Mouse (Mus musculus) cerebellum, postnatal 4 days (tissue): ENCODE measurements around the gene Cryzl1.

Experiments used
- DNase-seq, 2 experiments: peaks; one replicate each; pipeline ENCODE4 v3.0.0; 2022; ENCODE audit warnings: low spot score in 2 of 2, mixed read lengths in 1 of 2

Gene Cryzl1

GRCm38 (mm10) chr16:91740184-91740917 lies 11.6 kb upstream of the Cryzl1 start:
- DNase-seq, result no peak

DNA sequence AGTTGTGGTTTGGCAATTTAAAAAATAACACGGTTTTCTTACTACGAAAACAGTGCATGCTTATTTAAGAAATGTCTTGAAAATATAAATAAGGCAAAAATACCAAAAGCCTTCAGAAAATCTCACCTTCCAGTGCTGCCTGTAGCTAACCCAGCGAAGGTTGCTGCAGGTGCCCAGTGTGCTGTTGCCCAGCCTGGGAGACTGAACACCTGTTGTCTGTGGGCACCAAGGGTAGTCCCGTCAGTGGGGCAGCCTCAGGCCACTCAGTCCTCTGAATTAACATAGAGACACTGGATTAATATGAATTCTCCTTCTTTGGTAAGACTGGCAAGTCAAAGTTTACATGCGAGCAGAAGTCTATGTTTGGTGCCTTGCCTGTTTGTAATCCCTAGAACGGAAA lies 9.7 kb upstream of the Cryzl1 start:
- DNase-seq, result no peak

DNA sequence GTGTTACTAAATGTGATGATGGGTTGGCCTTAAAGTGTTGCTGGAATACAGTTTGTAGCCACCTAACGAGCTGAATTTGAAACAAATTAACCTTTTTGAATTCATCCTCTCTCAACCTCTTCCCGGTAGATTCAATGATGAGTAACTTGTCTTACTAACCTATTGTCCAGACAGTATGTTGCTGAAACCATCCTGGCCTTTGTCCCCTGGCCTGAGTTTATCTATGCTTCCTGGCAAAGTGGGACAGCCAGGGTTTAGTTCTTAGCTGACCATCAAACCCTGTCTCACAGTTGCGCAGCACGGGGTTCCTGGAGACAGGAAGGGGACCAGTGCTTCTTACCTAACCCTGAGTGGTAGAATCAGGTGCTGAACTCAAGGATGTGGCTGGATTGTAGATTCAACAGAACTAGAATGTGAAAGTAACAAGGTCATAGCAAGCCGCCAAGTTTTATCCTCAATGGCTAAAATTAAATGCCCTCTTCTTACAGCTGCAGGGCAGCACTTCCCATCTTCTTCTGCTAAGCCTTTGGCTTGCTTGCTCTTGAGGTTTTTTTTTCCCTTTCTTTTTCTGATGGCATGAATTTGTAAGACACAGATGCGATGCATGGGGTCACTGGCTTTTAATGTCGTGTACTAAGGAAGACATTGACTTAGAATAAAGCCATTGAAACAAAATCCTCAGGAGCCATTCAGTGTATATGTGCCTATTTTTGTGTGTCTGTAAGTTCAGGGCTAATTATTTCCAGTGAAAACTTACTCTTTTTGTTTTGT lies 7.5 kb upstream of the Cryzl1 start:
- no peak for DNase-seq

DNA sequence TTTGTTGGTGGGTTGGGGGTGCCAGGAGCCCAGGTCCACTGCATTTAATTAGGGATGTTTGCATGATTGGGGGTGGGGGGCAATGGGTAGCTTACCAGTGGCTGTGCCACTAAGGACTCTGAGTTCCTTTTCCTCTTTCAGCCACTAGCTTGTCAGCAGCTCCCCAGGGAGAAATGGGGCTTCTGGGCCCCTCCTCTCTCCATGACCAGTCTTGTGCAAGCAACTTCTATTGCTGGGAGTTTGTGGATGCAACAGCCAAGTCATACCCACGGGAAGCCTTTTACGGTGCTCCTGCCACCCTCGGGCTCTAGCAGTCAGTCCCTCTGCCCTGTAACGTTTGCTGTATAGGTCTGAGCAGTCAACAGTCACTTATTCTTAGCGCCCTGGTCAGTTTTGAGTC lies 6.0 kb upstream of the Cryzl1 start:
- no peak for DNase-seq

DNA sequence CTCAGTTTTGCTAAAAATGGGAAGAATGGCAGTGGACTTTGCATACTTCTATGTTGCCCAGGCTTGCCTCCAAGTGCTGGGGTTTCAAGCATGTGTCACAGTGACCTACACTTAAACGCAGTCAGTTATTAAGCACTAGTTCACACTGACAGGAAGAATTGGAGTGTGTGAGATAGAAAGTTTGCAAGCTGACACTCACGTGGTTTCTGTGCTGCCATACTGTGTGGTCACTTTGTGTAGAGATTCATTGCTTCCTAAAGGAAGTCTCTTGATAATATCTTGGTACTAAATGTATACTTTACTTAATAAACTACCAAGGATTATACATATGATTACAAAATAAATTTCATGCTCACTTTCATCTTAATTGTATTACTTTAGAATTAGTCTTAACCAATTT lies 4.0 kb upstream of the Cryzl1 start:
- no peak for DNase-seq

DNA sequence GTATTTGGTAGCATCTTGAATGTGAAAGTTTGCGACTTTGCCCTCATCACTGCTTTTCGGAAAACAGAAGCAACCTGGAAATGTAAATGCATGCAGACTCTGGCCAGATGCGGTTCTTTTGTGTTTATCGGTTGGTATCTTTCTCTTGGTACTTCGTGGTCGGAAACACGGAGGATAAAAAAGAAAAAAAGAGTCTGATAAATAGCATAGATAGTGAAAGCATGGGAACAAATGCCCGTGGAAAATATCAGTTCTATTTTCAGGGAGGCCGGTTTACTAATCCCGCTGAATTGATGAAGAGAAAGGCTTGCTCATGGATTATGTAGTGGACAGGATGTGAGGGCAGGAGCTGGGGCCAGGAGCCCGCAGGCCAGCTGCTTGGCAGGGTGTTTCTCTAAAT lies 1.7 kb upstream of the Cryzl1 start:
- no peak for DNase-seq

DNA sequence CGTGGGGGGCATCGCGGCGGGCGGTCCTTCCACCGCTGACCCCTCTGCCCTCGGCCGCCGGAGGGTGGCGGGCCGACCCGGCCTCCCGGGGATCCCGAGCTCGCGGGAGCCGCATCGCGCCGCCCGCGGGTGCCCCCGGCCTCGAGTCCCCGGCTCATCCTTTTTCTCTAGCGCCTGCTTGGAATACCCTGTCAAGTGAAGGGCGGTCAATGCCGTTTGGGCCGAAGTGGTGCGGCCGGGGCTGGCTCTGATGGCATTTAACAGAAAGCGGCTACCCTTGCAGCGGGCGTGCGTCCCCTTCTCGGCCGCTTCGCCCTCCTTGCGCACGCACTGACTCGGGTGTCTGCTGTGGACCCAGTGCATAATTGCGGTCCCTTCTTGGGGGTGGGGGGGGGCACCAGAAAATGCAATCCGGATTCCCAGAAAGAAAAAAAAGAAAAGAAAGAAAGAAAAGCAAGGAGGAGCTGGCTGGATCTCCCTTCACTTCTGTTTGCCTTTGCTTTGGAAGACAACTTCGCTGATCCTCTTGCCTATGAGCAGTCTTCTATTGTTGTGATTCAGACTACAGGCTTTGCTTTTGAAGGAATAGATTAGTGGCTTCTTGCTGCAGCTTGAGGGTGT lies 1.2 kb upstream of the Cryzl1 start:
- peak in 1 of 2 experiments; percentile 64 for DNase-seq

GRCm38 (mm10) chr16:91729066-91729482 lies 299 bp upstream of the Cryzl1 start, which contains the start of gene Itsn1:
Itsn1 (plus strand) TSS chr16:91729281.
- peak; percentile 94 to 96 for DNase-seq

DNA sequence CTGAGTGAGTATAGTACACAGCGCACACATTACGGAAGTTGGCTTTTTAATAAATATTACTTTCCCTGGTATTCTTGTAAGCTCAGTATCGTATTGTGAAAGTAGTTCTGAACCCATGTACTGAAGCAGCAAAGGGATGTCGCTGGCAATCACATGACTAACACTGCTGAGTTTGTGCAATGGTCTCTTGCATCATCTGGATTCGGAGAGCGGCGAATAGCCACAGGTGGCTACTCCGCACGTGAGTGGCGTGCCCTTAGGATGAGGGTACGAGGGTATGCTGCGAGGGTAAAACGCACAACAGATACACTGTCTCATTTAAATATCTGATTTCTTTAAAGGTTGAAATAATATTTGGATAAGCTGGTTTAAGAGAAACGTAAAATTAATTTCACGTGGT lies 1.3 kb downstream of the Cryzl1 start:
- DNase-seq, result no peak

DNA sequence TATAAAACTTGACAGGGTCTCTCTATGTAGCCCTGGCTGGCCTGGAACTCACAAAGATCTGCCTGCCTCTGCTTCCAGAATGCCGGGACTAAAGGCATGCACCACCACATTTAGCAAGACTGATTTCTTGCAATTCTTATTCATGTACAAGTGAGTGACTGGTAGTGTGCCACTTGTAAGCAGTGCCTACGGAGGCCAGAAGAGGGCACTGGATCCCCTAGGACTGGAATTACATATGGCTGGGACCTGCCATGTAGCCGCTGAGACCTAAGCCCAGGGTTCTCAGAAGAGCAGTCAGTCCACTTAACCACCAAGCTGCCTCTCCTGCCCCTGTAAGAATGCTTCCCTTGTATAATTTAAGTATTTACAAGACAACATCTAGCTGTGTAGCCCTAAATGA lies 4.5 kb downstream of the Cryzl1 start:
- DNase-seq, result peak in 1 of 2 experiments; percentile 51

GRCm38 (mm10) chr16:91717399-91717798 lies 11.4 kb downstream of the Cryzl1 start:
- no peak for DNase-seq

DNA sequence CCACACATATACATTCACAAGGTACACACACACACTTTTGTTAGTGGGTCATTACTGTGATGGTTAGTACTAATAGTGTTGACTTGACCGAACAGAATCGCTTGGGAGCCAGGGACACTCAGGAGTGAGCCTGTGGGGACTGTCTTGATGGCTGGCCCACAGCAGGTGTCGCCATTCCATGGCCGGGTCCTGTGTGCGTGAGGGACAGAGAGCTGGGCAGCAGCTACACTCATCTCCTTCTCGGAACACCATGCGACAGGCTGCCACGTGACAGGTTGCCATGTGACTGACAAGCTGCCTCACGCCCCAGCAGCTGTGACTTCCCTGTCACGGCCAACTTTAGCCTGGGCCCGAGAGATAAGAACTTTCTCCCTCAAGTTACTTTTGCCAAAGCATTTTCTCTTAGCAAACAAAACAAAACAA lies 11.8 kb downstream of the Cryzl1 start:
- DNase-seq, result no peak

- no peak for DNase-seq
Observed at GRCm38 (mm10) chr16:91710241-91710640, 18.5 kb downstream of the Cryzl1 start.

GRCm38 (mm10) chr16:91704603-91705340 lies 24.0 kb downstream of the Cryzl1 start:
- DNase-seq, result no peak

DNA sequence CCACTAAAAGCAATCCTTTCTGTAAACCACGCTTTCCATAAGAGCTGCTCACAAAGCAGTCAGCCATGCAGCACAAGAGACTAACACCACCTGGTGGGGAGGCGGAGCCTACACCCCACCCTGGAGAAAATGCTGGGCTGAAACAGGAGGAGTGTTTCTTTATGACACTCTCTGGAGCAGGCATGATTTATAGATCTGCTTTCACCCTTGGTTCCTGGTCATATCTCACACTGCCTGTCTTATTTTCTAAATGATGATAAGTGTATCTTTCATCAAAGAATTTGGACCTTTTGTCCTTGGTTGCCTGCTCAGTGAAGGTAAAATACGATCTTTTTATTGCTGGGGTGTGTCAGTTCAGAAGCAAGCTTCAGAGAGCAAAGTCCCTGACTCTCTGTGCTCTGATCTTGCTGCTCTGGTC lies 26.0 kb downstream of the Cryzl1 start:
- DNase-seq, result no peak

DNA sequence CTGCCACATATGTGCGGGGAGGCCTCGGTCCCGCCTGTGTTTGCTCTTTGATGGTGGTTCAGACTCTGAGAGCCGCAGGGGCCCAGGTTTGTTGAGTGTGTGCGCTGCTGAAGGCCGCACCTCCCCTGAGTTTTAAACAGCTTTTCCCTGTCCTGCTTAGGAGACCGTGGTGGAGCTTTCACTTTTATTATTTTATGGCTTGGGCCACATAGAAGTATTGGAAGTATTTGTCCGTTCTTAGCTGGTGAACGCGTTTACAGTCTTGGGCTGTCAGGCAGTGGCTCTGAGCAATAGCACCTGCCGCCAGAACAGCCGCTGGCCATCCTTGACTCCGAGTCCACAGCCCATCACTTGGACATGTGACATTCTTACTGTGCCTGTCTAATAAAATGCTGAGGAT lies 26.9 kb downstream of the Cryzl1 start:
- no peak for DNase-seq

DNA sequence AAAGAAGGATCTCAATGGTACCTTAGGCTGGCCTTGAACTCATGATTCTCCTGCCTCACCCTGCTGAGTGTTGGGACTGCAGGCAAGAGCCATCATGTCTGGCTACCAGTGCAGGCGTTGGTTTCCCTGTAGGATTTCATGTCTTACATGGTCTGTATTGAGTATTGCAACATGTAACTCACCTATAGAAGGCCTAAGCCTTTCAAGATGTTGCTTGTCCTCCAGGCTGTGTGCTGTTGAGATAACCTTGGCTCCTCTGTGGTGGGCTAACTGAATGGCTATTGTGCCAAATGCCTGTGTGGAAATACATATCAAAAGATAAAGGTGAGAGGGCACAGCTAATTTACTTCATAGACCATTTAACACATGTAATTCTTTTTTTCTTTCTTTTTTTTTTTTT lies 29.8 kb downstream of the Cryzl1 start:
- no peak for DNase-seq

DNA sequence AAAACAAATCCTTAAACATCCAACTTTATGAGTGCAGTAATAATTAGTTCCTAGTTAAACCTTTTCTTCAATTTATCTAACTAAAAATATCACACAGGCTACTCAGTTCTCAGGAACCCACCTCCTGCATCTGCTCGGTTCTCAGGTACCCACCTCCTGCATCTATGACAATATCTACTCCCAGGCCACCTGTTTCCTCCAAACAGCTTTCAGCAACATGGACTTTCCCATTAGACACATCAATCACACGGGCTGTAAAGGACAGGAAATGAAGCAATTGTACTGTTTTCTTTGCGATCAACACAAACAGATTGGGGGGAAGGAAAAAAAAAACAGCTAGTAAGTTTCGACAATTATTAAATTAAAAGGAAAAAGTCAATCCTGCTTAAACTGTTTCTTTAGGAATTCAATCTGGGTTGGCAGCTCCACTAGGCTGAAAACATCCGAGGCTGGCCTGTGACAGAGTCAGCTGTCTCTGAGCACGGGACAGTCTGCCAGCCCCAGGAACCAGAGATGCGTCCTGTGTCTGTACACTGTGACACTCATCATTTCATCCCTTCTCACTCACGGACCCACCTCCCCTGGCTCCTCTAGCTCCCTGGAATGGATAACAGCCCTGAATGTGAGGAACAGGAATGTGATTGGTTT lies 33.5 kb downstream of the Cryzl1 start:
- no peak for DNase-seq

GRCm38 (mm10) chr16:91694455-91695084 lies 34.2 kb downstream of the Cryzl1 start:
- peak; percentile 59 to 77 for DNase-seq

DNA sequence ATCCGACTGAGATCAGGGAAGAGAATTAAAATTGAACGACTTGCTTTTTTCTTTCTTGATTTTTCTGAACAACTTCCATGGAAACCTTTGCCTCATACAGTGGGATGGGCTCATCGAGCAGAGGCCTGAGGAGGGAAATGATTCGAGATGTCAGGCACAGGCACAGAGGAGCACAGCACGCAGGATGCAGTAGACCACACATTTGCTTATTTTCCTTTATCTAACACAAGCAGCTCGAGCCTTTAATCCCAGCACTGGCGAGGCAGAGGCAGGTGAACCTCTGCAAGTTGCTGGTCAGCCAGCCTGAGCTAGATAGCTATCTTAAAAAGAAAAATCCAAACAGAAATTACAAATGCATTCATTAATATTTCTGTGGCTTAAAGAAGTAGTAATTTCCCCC lies 39.0 kb downstream of the Cryzl1 start:
- no peak for DNase-seq
